Mouse (Mus musculus) stomach, postnatal 0 days (tissue): ENCODE data around the gene Zscan10.

ENCODE experiments used
- CTCF ChIP-seq: IDR thresholded peaks from 2 replicates; pipeline ENCODE4 v1.5.1; 2016; ENCODE audit warnings: antibody characterized with exemption, low read depth, mild to moderate bottlenecking, moderate library complexity
- EP300 ChIP-seq: optimal IDR thresholded peaks from 2 replicates; pipeline ENCODE3; 2016; ENCODE audit warnings: antibody characterized with exemption

GRCm38 (mm10) chr17:23574130-23574529 lies 26.5 kb upstream of the Zscan10 start:
- TF ChIP-seq CTCF (no peak), EP300 (no peak)
